Mouse (Mus musculus): Measurements from ENCODE around the gene Itpkb. TPM values are rescaled to one million over a fixed set of nuclear protein-coding genes. Genes with fewer than 3 reads are reported as not detected.

Itpkb gene
- polyA plus RNA-seq, 1 experiment from 2014 or later, result 4.0 TPM

DNA sequence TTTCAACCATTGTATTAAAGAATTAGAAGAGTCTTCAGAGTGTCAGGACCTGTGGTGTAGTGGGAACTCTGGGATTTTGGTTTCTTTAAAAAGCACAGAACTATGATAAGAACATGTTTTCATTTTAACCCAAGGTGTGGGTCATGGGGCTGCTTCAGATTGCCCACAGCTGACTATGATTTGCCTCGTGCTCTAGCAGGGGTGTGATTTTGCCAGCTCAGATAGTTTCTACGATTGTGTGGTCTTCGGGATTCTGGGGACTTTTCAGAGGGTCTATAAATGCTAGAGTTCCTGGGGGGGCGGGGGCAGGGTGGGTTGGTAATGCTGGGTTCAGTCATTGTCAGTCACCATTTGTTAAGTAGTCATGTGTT is 61.3 kb downstream of the Itpkb start:
- no peak overlapping the region for H3K4me3 ChIP-seq (ENCODE audit: low read length)
- no peaks in the 10 kb centered on the region for H3K9me3 ChIP-seq (ENCODE audit: control insufficient read depth, low read length)
- H3K9ac ChIP-seq (ENCODE audit: low read depth, low read length), result no peak overlapping the region
- H3K27ac ChIP-seq (ENCODE audit: low read depth, low read length), result no peak overlapping the region
- H3K4me1 ChIP-seq (ENCODE audit: control insufficient read depth, insufficient read depth, low read depth, low read length), result peaks cover 11% of the 10 kb centered on the region
- no peaks in the 10 kb centered on the region for H3K36me3 ChIP-seq (ENCODE audit: control insufficient read depth, insufficient read depth, low read length)
- no peak overlapping the region for H3K4me2 ChIP-seq (ENCODE audit: low read length)
- no peak for ATAC-seq
- no peaks in the 10 kb centered on the region for H3K27me3 ChIP-seq (replicated peaks; ENCODE audit: control insufficient read depth, insufficient read depth, low read length)
- 89% methylated on average over 4 of the region's 4 CpGs for WGBS

DNA sequence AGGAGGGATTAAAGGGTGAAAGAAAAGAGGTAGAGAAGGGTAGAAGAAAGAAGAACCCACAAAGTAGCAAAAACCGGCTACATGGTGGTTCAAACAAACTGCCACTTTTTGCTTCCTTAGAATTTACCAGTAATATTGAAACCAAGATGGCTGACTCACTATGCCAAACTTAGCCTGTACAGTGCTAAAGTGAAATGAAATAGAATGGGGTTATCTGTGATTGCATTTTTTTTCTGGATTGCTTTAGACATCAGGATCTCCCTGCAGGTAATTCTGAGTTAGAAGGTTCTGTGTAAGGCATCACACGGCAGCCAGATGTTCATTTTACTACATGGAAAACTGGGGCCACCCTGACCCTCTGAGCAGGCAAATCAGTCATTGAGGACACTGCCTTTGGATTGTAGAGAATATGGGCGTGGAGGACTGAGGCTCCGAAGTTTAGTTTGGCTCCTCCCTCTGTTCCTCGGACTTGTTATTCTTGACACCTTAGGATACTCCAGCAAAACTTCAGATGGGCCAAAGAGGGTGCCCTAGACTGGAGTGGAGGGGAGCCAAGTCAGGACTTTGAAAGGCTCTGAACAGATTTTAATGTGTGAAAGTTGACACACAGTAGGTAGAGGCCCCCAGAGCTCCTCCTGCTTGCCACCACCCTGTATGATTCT is 62.0 kb downstream of the Itpkb start:
- H3K27ac ChIP-seq (ENCODE audit: low read depth, low read length), result no peak overlapping the region
- H3K36me3 ChIP-seq (ENCODE audit: control insufficient read depth, insufficient read depth, low read length), result no peaks in the 10 kb centered on the region
- 87% methylated on average over 5 of the region's 5 CpGs for WGBS
- H3K27me3 ChIP-seq (replicated peaks; ENCODE audit: control insufficient read depth, insufficient read depth, low read length), result no peaks in the 10 kb centered on the region
- no peak overlapping the region for H3K9ac ChIP-seq (ENCODE audit: low read depth, low read length)
- no peaks in the 10 kb centered on the region for H3K9me3 ChIP-seq (ENCODE audit: control insufficient read depth, low read length)
- H3K4me1 ChIP-seq (ENCODE audit: control insufficient read depth, insufficient read depth, low read depth, low read length), result peaks cover 6% of the 10 kb centered on the region
- ATAC-seq, result no peak
- H3K4me3 ChIP-seq (ENCODE audit: low read length), result no peak overlapping the region
- H3K4me2 ChIP-seq (ENCODE audit: low read length), result no peak overlapping the region

DNA sequence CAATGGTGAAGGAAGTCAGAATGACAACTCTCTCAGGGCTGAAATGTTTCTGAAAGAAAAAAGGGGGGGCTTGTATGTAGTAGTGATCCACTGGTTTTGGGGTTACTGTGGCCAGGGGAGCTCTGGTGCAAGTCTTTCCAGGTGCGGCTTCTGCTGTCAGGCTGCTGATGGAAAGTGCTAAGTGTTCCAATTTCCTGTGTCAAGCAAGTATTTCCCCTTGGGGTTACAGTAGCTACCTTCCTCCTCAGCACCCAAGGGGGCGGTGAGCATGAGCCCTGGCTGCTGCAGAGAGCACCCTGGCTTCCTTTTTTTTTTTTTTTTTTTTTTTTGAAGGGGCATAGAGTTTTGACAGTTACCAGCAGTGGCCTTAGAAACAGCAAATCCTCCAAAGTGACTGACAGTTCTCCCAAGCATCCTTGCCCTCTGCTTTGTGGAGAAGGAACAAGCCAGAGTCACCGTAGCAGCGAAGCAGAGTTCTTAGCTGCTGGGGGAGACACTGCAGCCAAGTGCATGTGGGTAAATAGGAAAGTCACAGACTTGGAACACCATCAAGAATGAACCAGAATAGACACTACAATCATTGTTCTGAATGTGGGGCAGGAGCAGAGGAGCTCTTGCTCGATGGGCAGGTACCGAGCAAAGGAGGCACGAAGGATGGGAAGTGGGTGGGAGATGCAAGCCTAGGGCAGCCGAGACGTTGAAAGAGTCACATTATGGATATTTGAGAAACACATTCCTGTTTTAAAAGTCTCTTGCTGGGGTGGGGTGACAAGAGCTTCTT is 62.9 kb downstream of the Itpkb start:
- WGBS, result 70% methylated on average over 9 of the region's 9 CpGs
- ATAC-seq, result peak; percentile 58; the same call in 1 of the 2 replicates
- no peaks in the 10 kb centered on the region for H3K9me3 ChIP-seq (ENCODE audit: control insufficient read depth, low read length)
- peak overlapping the region; percentile 46 for H3K27ac ChIP-seq (ENCODE audit: low read depth, low read length)
- H3K4me3 ChIP-seq (ENCODE audit: low read length), result no peak overlapping the region
- H3K4me2 ChIP-seq (ENCODE audit: low read length), result no peak overlapping the region; the same call in 1 of the 2 replicates
- H3K4me1 ChIP-seq (ENCODE audit: control insufficient read depth, insufficient read depth, low read depth, low read length), result peaks cover 3% of the 10 kb centered on the region
- no peaks in the 10 kb centered on the region for H3K27me3 ChIP-seq (replicated peaks; ENCODE audit: control insufficient read depth, insufficient read depth, low read length)
- no peaks in the 10 kb centered on the region for H3K36me3 ChIP-seq (ENCODE audit: control insufficient read depth, insufficient read depth, low read length)
- no peak overlapping the region for H3K9ac ChIP-seq (ENCODE audit: low read depth, low read length)

DNA sequence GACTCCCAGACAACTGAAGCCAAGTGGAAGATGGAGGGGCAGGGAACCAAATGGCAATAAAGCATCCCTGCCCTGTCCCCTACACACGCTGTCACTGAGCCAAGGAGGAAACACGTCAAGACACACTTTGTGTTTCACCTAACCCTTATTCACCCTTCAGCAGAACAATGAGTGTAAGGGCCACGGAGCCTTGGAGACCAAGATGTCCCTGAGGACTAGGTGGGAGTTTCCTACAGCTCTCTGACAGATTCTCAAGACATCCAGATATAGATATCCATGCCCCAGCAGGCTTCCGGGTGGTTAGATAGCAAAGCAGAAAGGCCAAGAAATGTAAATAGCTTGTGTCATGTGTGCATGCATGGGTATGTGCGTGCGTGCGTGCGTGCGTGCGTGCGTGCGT is 63.6 kb downstream of the Itpkb start:
- 88% methylated on average over 12 of the region's 12 CpGs for WGBS
- ATAC-seq, result 0 out of 2 replicates have a peak, but pooled peaks have one; percentile 27
- no peak overlapping the region for H3K27ac ChIP-seq (ENCODE audit: low read depth, low read length)
- H3K4me2 ChIP-seq (ENCODE audit: low read length), result no peak overlapping the region; the same call in 1 of the 2 replicates
- H3K9me3 ChIP-seq (ENCODE audit: control insufficient read depth, low read length), result no peaks in the 10 kb centered on the region
- no peak overlapping the region for H3K9ac ChIP-seq (ENCODE audit: low read depth, low read length)
- no peaks in the 10 kb centered on the region for H3K4me1 ChIP-seq (ENCODE audit: control insufficient read depth, insufficient read depth, low read depth, low read length)
- no peak overlapping the region for H3K4me3 ChIP-seq (ENCODE audit: low read length)
- H3K27me3 ChIP-seq (replicated peaks; ENCODE audit: control insufficient read depth, insufficient read depth, low read length), result no peaks in the 10 kb centered on the region
- H3K36me3 ChIP-seq (ENCODE audit: control insufficient read depth, insufficient read depth, low read length), result no peaks in the 10 kb centered on the region

DNA sequence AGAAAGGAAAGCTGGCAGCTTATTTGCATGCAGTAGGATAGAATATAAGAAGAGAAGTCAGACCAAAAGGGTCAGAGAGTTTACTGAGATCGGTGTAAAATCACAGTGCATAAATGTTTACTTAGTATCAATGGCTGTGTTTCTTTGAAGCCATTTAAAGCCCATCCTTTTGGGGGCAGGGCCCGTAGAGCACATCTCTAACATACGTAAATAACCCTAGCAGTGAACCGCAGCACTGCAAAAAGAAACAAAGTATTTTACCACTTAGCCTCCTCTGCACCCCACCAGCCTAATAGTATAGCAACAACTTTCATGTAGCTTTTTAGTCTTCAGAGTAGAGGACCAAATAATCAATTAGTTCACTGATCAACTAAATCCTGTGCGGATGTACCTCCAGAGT is 67.4 kb downstream of the Itpkb start:
- Histone ChIP-seq H3K27ac (ENCODE audit: low read depth, low read length) (no peak overlapping the region), H3K27me3 (replicated peaks; ENCODE audit: control insufficient read depth, insufficient read depth, low read length) (no peaks in the 10 kb centered on the region), H3K4me1 (ENCODE audit: control insufficient read depth, insufficient read depth, low read depth, low read length) (0 out of 2 replicates have a peak, but pooled peaks cover 2% of the 10 kb centered on the region), H3K36me3 (ENCODE audit: control insufficient read depth, insufficient read depth, low read length) (no peaks in the 10 kb centered on the region), H3K9me3 (ENCODE audit: control insufficient read depth, low read length) (no peaks in the 10 kb centered on the region), H3K9ac (ENCODE audit: low read depth, low read length) (no peak overlapping the region), H3K4me2 (ENCODE audit: low read length) (no peak overlapping the region), H3K4me3 (ENCODE audit: low read length) (no peak overlapping the region)
- 75% methylated on average over 5 of the region's 5 CpGs for WGBS
- ATAC-seq, result no peak

DNA sequence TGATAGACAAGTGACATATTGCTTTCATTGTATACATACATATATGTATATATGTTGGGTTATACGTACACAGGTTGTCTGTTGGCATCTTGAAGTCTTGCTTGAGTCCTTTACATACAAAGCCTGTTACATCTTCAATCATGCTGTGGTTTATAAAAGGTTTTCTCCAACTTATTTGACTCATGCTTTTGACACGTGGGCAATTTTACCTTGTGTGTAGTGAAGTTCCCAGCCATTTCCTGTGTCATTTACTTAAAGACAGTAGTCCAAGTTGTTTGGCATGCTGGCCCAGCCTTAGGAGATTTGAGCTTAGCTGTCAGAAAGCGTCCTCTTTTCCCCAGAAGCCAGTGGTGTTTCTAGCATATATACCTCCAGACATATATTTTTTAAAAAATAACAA is 68.2 kb downstream of the Itpkb start:
- Histone ChIP-seq H3K4me3 (ENCODE audit: low read length) (no peak overlapping the region), H3K36me3 (ENCODE audit: control insufficient read depth, insufficient read depth, low read length) (no peaks in the 10 kb centered on the region), H3K9ac (ENCODE audit: low read depth, low read length) (no peak overlapping the region), H3K4me2 (ENCODE audit: low read length) (no peak overlapping the region), H3K27me3 (replicated peaks; ENCODE audit: control insufficient read depth, insufficient read depth, low read length) (no peaks in the 10 kb centered on the region), H3K9me3 (ENCODE audit: control insufficient read depth, low read length) (no peaks in the 10 kb centered on the region), H3K4me1 (ENCODE audit: control insufficient read depth, insufficient read depth, low read depth, low read length) (peaks cover 2% of the 10 kb centered on the region; the same call in 1 of the 2 replicates), H3K27ac (ENCODE audit: low read depth, low read length) (no peak overlapping the region)
- 77% methylated on average over 3 of the region's 3 CpGs for WGBS
- no peak for ATAC-seq

DNA sequence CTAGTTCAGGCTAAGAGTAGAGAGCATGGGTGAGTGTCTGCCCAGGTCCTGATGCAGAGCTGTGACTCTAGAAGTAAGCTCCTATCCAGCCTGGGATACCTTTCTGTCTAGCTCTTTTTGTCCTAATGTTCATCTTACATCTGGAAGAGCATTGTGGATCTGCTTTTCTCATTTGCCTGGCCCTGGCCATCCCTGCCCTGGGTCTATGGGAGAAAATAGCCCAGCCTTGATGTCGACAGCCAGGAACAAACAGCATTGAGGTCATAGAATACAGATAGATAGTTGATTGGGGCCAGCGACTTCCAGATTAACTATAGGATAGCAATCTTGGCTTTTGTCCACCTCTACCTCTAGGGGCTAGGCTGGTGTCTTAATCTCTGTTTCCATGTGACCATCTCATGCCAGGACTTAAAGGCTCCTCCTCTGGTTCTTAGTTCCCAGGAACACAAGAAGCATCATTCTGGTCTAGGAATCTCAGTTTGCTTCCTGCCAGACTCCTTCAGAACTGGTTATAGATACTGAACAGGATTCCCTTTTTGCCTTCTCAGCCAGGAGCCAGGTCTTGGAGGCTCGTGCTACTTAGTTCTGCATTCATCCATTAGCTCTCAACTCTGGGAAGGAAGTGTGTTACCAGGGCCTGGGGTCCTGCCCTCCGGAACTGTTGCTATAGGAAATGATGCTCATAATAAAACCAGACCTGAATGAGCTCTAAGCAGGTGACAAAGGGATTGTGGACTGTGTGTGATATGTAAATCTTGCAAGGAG is 70.6 kb downstream of the Itpkb start:
- ATAC-seq, result no peak
- WGBS, result 73% methylated on average over 4 of the region's 4 CpGs

DNA sequence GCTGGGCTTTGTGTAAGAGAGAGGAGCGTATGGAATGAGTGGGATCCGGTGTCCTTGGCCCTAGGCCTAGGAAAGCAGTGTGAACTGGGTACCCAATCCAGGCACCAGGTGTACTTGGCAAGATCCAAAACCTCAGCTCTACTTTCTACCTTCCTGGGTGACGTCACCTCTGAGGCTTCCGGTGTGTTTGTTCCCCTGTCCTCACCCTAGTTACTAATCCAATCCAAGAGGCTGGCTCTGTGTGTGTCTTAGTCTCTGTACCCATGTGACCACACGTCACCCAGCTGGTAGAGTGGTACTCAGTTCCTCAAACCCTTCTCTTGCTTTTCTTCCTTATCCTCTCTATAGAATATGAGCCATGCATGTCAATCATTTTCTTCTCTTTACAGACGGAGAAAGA is 71.4 kb downstream of the Itpkb start:
- Histone ChIP-seq H3K27ac (ENCODE audit: low read depth, low read length) (no peak overlapping the region), H3K9ac (ENCODE audit: low read depth, low read length) (no peak overlapping the region), H3K36me3 (ENCODE audit: control insufficient read depth, insufficient read depth, low read length) (no peaks in the 10 kb centered on the region), H3K4me2 (ENCODE audit: low read length) (no peak overlapping the region), H3K4me3 (ENCODE audit: low read length) (no peak overlapping the region), H3K4me1 (ENCODE audit: control insufficient read depth, insufficient read depth, low read depth, low read length) (peaks cover 2% of the 10 kb centered on the region), H3K9me3 (ENCODE audit: control insufficient read depth, low read length) (no peaks in the 10 kb centered on the region), H3K27me3 (replicated peaks; ENCODE audit: control insufficient read depth, insufficient read depth, low read length) (no peaks in the 10 kb centered on the region)
- ATAC-seq, result no peak
- WGBS, result 92% methylated on average over 6 of the region's 6 CpGs

More for the DNA sequence above, 70.6 kb downstream of the Itpkb start:
- H3K4me2 ChIP-seq (ENCODE audit: low read length), result no peak overlapping the region
- H3K9ac ChIP-seq (ENCODE audit: low read depth, low read length), result no peak overlapping the region
- no peaks in the 10 kb centered on the region for H3K9me3 ChIP-seq (ENCODE audit: control insufficient read depth, low read length)
- H3K4me1 ChIP-seq (ENCODE audit: control insufficient read depth, insufficient read depth, low read depth, low read length), result peaks cover 2% of the 10 kb centered on the region; the same call in 1 of the 2 replicates
- no peaks in the 10 kb centered on the region for H3K27me3 ChIP-seq (replicated peaks; ENCODE audit: control insufficient read depth, insufficient read depth, low read length)
- no peak overlapping the region for H3K4me3 ChIP-seq (ENCODE audit: low read length)
- no peak overlapping the region for H3K27ac ChIP-seq (ENCODE audit: low read depth, low read length)
- no peaks in the 10 kb centered on the region for H3K36me3 ChIP-seq (ENCODE audit: control insufficient read depth, insufficient read depth, low read length)
